Mouse (Mus musculus): ENCODE measurements around the gene Smg7. TPM values are rescaled to one million over a fixed set of nuclear protein-coding genes. Genes with fewer than 3 reads are reported as not detected.

Gene Smg7
- total RNA-seq, 4 experiments from 2014 or later: 79.1 to 117 (median 92.9) TPM

DNA sequence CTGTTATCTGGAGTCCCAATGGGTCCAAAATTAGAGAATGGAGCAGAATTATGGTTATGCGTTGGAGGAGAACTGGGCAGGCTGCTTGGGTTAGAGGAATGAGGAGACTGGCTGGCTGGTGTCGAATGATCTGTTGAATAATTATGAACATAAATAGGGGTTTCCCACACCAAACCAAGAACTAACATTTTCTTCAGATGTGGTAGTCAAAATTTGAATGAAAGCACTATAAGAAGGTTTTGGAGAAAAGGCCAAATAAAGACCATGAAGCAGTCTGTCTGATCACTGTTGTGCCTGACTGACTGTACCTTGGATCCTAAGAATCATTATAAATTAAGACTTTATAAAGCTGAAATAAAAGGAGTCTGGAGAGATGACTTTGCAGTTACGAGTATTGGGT is 62.1 kb downstream of the Smg7 start:
- no peak for DNase-seq (ENCODE audit: low spot score in 2 of 2)

DNA sequence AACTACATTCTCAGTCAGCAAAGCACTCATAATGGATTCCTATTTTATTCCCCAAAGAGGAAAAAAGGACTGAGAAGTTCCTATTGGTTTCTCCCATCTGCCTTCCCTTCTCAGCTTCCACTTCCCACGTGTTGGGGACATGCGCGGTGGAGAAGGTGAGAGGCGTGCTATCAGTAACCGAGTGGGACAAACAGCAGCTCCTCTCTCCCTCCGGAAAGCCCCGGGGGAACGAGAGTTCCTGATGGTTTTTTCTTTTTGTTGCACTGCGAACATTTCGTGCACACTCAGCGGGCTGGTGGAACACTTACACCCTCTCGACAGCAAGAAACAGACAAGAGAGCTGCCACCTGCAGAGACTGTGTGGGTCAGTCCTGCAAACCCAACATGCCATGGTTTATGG is 63.6 kb downstream of the Smg7 start:
- peak; percentile 56 to 57 for DNase-seq (ENCODE audit: low spot score in 2 of 2)

DNA sequence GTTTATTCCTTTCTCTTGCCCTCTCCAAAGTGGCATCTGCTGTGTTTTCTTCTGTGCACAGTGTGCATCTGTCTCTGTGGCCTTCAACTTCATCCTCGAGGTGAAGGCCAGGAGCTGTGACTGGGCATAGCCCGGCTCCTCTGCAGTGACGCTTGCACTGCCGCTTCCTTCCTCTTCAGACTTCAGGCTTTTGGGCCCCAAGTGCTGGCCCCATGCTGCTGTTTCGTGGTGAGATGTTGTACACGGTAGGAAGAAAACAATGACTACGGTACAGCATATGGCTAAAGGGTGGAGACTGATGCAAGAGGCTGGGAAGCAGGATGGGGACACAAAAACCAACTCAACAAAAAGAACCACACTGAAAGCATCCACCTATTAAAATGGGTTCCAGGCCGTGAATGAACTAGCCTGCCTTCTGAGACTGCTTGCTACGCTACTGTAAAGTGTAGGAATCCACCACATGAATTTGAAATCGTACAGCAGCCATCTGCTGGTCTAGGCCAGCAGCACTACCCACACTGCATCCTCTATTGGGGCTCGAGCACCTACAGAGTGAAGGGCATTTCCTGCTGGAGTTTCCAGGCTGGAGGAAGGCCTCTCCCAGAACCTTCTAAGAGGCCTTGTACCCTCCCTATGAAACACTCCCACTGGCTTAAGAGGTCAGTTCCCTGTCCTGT is 64.3 kb downstream of the Smg7 start:
- no peak for DNase-seq (ENCODE audit: low spot score in 2 of 2)

DNA sequence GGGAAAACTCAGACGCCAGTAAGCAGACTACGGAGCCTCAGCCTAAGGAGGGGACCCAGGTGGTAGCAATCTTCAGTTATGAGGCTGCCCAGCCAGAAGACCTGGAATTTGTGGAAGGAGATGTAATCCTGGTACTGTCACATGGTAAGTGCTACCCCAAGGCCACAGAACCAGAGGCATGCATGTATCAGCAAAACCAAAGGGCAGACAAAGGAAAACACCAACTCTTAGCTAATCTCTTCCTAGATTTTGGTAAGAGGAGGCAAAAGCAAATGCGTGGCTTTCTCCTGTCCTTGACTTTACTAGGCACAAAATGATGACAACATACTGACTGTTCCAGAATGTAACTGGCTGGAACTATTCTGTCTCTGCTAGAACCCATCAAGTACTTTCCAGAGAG is 67.4 kb downstream of the Smg7 start:
- DNase-seq (ENCODE audit: low spot score in 2 of 2): no peak

DNA sequence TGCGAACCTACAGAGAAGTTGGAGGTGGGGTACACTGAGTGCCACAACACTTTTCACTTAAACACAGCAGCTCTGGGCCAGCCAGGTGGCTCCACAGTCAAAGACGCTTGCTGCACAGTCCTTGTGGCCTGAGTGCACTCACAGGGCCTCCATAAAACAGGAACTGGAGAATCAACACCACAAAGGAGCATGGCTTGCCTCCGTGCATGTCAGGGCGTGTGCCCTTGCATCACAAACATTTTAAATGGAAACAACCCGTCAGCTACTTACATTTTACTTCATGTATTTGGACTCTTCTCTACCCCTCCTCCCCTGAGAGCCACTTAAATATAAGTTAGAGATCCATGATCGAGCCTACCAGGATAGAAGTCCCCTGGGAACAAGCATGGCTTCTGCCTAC is 70.1 kb downstream of the Smg7 start:
- no peak for DNase-seq (ENCODE audit: low spot score in 2 of 2)

DNA sequence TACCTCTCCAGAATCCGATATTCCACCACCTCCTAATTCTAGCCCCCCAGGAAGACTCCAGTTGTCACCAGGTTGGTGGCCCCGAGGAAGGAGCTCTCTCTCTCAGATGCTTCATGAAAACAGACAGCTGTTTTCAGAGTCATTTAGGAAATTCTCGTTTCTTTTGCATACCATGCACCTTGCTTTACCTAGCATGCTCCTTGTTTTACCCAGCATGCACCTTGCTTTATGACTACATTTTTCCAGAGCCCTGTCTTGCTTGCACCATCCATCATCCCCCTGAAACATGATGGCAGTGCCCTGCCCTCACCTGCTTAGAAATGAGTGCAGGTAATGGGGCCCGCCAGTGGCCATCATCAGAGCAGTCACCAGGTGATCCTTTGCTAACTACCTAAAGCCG is 70.8 kb downstream of the Smg7 start:
- DNase-seq (ENCODE audit: low spot score in 2 of 2): no peak

DNA sequence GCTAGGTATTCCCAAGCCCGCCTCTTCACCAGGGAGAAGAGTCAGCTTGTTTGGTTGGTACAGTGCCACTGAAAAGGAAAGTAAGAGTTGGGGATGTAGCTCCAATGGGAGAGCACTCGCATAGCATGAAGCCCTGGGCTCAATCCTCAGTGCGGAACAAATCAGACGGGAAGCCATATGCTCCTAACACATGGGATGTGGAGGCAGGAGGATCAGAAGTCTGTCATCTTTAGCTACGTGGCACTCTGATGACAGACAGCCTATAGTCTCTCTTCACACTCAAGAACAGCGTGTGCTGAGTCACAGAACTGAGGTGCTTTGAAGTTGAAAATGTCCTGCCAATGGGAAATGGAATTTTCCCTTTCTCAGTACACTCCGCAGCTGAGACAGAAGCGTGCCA is 71.4 kb downstream of the Smg7 start:
- DNase-seq (ENCODE audit: low spot score in 2 of 2): peak; percentile 83 to 84

DNA sequence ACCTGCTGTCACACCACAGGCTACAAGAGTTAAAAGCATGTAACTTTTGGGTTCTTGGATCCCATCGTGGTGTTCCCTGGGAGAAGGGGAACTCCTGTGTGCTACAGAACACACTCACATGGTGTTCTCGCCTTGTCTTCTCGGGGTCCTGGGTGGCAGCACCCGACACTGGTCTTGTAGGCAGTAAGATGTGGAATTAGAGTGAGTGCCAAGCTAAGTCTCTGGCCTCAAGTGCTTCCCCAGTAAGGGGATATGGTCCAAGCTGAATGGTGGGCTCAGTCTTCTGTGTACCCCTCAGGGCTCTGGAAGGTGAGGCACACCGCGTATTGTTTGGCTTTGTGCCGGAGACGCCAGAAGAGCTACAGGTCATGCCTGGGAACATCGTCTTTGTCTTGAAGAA is 72.4 kb downstream of the Smg7 start:
- no peak for DNase-seq (ENCODE audit: low spot score in 2 of 2)

DNA sequence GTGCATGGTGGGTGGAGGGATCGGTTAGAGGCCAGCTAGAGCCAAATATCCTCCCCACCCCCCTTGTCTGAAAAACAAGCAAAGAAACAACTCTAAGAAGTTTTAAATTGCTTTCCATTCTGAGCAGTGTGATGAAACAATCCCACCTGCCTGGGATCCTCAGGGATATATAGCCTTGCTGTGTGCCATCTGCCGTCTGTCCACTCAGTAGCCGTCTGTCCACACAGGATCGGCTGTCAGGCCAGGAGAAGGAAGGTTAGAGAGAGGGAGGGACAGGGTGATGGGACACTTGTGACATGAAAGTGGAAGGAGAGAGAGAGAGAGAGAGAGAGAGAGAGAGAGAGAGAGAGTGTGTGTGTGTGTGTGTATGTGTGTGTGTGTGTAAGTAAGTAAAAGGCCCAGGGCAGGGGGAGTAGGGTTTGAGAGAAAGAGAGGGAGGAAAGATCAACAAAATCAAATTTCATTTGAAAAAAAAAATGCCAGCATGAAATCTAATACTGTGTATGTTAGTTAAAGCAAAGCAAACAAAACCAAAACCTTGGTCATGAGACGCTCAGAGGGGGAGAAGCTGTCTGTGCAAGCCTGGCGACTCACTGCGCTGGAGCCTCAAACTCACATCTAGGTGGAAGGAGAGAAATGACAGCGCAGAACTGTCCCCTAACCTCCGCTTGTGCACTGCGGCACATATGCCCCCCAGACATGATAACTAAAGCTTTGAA is 73.7 kb downstream of the Smg7 start:
- DNase-seq (ENCODE audit: low spot score in 2 of 2): no peak

DNA sequence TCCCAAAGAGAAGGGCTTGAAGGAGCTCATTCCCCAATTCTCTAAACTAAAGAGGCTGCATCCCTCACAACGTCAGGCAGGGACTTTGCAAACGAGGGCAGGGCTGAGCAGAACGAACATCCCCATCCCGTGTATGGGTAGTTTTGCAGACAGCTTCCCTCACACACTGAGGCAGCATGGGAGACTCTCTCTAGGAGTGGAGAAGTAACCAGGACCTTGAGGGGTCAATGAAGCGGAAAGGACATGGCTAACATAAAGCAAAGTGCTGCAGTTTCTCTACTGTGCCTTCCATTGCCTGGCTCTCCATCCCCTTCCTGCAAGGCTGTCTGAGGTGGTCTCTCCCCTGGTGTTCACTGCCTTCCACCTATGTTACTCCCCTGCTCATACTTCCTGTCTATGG is 74.3 kb downstream of the Smg7 start:
- no peak for DNase-seq (ENCODE audit: low spot score in 2 of 2)

DNA sequence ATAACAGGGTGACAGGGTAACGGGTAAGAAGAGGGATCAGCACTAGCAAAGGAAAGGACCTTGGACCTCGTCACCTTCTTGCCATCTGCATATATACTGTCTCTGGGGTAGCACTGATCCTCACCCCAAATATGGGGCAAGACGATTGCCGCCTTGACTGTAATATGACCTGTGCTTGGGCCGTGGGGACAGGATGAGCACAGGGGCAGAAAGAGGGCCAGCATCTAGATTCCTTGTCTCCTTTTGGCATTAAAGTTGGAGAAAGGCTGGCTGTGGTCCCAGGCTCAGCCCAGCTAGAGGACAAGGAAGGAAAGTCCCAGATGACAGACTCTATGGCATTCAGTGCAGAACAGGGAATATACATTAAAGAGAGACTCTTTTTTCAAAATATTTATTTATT is 76.0 kb downstream of the Smg7 start:
- no peak for DNase-seq (ENCODE audit: low spot score in 2 of 2)

DNA sequence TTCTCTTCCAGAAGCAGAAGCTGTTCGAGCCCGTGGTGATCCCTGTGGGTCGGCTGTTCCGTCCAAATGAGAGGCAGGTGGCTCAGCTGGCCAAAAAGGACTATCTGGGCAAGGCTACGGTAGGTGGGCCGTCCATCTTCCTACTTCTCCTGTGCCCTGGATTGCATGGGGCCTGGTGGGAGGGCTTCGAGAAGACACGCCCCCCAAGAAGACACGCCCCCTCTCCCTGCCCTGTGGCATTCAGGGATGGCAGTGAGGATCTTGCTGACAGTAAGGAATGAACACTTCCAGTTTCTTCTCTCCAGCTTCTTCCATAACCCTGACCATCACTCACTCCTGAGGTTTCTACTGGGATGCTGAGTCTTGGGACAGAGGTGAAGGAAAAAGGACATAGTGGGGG is 78.2 kb downstream of the Smg7 start:
- DNase-seq (ENCODE audit: low spot score in 2 of 2): no peak

DNA sequence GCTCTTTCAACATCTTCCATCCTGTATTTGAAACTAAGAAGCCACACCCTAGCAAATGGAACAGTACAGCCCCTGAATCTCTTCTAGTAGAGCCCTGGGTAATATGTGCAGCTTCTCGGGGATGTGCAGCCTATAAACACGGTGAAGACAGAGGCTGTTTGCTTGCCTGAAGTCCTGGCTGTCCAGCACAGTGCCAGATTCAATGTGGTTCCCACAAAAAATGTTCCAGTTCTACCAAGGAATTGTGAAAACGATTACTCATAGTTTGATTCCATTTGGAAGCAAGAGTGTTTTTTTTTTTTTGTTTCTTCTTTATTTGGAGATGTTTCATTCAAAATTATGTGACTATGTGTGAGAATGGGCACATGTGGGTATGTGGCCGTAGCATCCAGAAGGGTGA is 80.7 kb downstream of the Smg7 start:
- DNase-seq (ENCODE audit: low spot score in 2 of 2): no peak

DNA sequence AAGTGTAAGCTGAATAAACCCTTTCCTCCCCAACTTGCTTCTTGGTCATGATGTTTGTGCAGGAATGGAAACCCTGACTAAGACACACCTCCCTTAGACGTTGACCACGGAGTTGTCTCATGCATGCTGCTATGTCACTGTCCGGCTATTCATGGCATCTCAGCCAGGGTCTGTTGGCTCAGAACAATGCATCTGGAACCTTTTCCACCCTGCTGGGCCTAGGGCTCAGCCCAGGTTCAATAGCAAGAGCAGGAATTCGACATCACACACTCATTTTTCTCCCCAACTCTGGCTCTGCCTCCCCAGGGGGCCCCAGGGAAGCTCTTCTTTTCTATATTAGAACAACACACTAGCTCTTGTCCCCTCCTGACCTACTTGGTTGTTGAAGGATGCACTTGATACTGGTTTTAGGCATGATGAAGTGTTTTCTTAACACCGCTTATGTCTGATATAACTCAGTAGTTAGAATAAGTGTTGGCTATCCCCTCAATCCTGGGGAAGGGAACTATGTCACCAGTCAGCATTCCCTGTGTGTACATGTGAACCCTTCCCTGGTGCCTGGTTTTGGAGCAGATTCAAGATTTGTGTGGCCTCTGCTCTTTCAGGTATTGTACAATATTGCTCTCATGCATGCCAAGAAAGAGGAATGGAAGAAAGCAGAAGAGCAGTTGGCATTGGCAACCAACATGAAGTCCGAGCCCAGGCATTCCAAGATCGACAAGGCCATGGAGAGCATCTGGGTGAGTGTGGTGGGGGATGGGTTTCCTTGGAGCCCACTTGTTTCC is 81.3 kb downstream of the Smg7 start:
- DNase-seq (ENCODE audit: low spot score in 2 of 2): no peak

DNA sequence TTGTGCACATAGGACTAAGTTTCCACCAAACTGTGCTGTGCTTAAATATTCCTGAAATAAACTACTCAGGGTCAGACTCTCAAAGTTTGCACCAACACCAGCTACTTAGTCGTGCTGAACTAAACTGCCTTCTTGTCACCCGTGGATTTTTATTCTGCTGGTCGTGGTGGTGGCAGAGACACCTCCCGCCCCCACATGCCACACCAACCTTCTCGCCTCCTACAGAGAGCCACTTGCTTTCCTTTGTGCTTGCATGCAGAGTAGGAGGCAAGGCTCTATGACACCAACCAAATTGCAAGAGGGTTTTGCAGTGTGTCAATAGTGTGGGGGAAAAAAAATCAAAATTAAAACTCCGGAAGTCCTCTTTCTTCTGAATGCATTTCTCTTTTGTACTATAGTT is 82.9 kb downstream of the Smg7 start:
- DNase-seq (ENCODE audit: low spot score in 2 of 2): no peak

DNA sequence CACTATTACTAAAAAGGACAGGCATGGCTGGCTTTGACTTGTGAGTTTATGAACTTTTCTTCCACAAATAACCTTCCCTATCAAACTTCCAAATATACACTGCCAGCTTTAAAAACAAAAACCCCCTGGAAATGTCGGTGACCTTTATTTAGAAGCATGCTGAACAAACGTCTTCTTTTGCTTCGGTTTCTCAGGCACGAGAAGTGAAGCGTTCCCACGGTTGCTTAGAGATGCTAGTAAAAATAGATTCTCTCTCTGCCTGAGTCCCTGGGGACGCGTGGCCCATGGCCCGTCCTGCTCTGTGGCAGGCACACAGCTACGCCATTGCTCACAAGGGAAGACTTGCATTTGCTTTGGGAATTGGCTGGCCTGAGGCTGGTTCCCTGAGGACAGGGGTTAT is 84.7 kb downstream of the Smg7 start:
- DNase-seq (ENCODE audit: low spot score in 2 of 2): no peak

DNA sequence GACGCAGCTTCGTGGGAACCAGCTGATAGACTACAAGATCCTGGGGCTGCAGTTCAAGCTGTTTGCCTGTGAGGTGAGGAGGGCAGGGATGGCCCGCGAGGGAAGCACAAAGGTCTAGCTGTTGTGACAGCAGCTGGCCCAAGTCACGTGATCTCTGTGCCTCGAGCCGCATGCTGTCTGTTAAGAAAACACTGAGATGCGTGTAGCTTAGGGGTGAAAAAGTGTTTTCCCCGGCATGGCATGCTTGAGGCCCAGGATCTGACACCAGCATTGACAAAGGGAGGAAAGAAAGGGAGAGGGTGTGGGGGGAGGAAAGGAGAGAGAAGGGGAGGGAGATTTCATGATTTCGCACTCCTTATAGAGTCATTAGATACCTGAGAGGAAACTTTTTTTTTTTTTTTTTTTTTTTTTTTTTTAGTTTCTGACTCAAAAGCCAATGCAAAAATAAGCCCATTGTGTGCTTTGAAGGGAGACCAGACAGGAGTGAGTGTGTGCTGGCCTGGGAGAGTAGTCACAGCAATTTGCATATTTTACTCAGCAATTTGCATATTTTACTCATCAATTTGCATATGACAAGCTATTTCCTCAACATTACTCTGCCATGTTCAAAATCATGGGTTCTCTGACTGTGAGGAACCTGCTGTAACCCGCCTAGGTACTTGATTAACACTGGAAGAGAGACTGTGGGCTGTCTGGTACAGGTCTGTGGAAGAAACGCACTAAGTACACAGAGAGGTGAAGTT is 85.2 kb downstream of the Smg7 start:
- no peak for DNase-seq (ENCODE audit: low spot score in 2 of 2)

DNA sequence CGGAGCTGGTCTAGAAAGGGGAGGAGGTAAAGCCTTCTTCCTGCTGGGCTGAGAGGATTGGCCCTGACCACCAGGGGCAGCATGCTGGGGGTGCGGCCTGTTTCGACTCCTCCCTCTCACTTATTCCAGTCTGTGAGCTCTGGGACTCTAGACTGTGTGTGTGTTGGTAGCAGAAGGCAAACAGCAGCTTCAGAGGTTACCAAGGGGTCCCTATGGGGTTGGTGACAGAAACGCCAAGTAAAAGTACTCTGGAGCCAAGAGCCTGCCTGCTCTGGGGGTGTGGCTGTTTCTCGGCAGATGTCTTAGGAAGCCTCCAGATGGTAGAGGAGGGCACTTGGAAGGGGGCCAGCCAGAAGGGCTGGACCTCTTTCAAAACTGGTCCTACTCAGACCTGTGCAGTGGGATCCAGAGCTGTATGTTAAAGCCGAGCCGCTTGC is 87.2 kb downstream of the Smg7 start:
- DNase-seq (ENCODE audit: low spot score in 2 of 2): no peak

DNA sequence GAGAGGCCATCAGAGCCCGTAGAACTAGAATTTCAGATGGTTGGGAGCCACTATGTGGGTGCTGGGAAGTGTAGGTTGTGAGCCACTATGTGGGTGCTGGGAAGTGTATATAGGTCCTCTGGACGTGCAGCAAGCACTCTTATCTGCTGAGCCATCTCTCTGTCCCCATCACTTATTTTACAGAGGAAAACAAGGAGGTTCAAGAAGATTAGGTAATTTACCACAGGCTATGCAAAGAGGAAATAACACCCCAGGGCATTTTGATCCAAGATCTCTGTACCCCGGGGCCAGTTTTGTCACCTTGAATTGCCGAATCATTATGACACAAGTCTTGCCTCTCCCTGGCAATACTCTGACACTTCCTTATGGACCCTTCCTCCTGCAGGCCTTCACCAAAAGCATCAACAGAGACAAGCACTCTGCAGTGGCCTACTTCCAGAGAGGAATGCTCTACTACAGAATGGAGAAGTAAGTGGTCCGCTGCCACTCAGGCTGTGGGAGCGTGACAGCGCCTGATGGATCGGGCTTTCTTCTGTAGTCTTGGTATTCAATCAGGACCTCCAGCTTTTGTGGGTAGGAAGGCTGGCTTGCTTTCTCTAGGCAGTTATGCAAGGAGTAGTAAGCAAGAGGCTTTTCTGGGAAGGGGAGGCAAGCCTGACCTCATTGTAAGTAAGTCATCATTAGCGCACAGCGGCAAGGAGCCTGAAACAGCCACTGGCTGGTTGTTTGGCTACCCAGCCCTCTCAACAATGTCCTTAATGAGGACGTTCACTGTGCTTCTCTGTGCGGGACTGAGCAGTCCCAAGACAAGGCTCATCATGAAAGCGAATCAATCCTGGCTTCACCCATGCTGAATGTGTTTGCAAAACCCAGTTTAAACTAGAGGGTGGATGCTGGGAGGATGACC is 91.7 kb downstream of the Smg7 start:
- DNase-seq (ENCODE audit: low spot score in 2 of 2): no peak

DNA sequence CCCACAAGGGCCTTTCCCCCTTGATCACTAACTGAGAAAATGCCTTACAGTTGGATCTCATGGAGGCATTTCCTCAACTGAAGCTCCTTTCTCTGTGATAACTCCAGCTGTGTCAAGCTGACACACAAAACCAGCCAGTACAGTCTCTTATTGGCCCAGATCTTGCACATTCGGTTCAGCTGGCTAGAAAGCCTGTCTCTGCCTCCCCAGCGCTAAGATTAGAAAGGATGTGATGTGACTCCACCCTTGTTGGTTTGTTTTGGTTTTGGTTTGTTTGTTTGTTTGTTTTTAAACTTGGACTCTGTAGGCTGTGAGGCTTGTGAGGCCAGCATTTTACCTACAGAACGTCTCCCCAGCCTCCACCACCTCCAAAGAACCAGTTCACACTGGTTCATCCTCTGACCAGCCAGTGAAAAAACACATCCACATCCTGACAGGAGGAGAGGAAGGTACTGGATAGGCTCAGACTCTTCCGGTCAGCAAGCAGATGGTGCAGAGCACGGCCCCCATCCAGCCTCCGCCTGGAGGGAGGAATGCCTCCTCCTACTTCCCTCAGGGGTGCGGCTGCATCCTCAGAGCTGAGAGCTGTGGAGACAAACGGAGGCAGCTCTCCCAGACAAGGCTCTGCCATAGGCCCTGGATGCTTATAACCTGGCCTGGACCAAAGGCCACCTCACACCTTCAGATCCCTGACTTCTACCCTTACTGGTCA is 92.7 kb downstream of the Smg7 start:
- DNase-seq (ENCODE audit: low spot score in 2 of 2): no peak
